Mouse (Mus musculus): ENCODE data around the gene Tbc1d5. TPM values are rescaled to one million over a fixed set of nuclear protein-coding genes. Genes with fewer than 3 reads are reported as not detected.

Gene Tbc1d5
- polyA plus RNA-seq, 1 experiment from 2014 or later, result 8.8 TPM

- no peaks in the 10 kb centered on the region for H3K36me3 ChIP-seq (replicated peaks; ENCODE audit: control insufficient read depth, insufficient read depth, low read depth, low read length)
- H3K4me2 ChIP-seq (ENCODE audit: low read depth, low read length), result no peak overlapping the region
- ATAC-seq (replicated peaks; ENCODE audit: insufficient number of reproducible peaks, low FRiP score, low TSS enrichment, low read depth) (no peak), DNase-seq (ENCODE audit: low spot score) (peak; percentile 37)
- H3K27me3 ChIP-seq (ENCODE audit: control insufficient read depth, insufficient read depth, low read length), result no peaks in the 10 kb centered on the region
- H3K27ac ChIP-seq (replicated peaks; ENCODE audit: low read depth, low read length), result no peak overlapping the region
- H3K4me3 ChIP-seq (ENCODE audit: low read depth, low read length), result no peak overlapping the region
- H3K9me3 ChIP-seq (replicated peaks; ENCODE audit: control insufficient read depth, low read length), result no peaks in the 10 kb centered on the region
- no peak overlapping the region for H3K9ac ChIP-seq (replicated peaks; ENCODE audit: low read length)
- no peaks in the 10 kb centered on the region for H3K4me1 ChIP-seq (ENCODE audit: control insufficient read depth, insufficient read depth, low read length)
- WGBS, result 61% methylated on average over 7 of the region's 7 CpGs
These were observed 305.1 kb downstream of the Tbc1d5 start for GRCm38 (mm10) chr17:50874067-50874466.

- Histone ChIP-seq H3K9ac (replicated peaks; ENCODE audit: low read length) (no peak overlapping the region), H3K4me3 (ENCODE audit: low read depth, low read length) (no peak overlapping the region), H3K36me3 (replicated peaks; ENCODE audit: control insufficient read depth, insufficient read depth, low read depth, low read length) (no peaks in the 10 kb centered on the region), H3K4me1 (ENCODE audit: control insufficient read depth, insufficient read depth, low read length) (no peaks in the 10 kb centered on the region), H3K27me3 (ENCODE audit: control insufficient read depth, insufficient read depth, low read length) (no peaks in the 10 kb centered on the region), H3K4me2 (ENCODE audit: low read depth, low read length) (no peak overlapping the region), H3K9me3 (replicated peaks; ENCODE audit: control insufficient read depth, low read length) (no peaks in the 10 kb centered on the region), H3K27ac (replicated peaks; ENCODE audit: low read depth, low read length) (no peak overlapping the region)
- 94% methylated on average over 4 of the region's 4 CpGs for WGBS
- no peak for DNase-seq (ENCODE audit: low spot score)
- ATAC-seq (replicated peaks; ENCODE audit: insufficient number of reproducible peaks, low FRiP score, low TSS enrichment, low read depth), result no peak
These were observed 306.6 kb downstream of the Tbc1d5 start for GRCm38 (mm10) chr17:50872600-50872999.

GRCm38 (mm10) chr17:50867297-50867696, 311.9 kb downstream of the Tbc1d5 start:
- ATAC-seq (replicated peaks; ENCODE audit: insufficient number of reproducible peaks, low FRiP score, low TSS enrichment, low read depth) (no peak), DNase-seq (ENCODE audit: low spot score) (no peak)
- Histone ChIP-seq H3K9ac (replicated peaks; ENCODE audit: low read length) (no peak overlapping the region), H3K9me3 (replicated peaks; ENCODE audit: control insufficient read depth, low read length) (no peaks in the 10 kb centered on the region), H3K4me2 (ENCODE audit: low read depth, low read length) (no peak overlapping the region), H3K36me3 (replicated peaks; ENCODE audit: control insufficient read depth, insufficient read depth, low read depth, low read length) (no peaks in the 10 kb centered on the region), H3K4me1 (ENCODE audit: control insufficient read depth, insufficient read depth, low read length) (no peaks in the 10 kb centered on the region), H3K27me3 (ENCODE audit: control insufficient read depth, insufficient read depth, low read length) (no peaks in the 10 kb centered on the region), H3K27ac (replicated peaks; ENCODE audit: low read depth, low read length) (no peak overlapping the region), H3K4me3 (ENCODE audit: low read depth, low read length) (no peak overlapping the region)
- 92% methylated on average over 3 of the region's 3 CpGs for WGBS

- H3K27ac ChIP-seq (replicated peaks; ENCODE audit: low read depth, low read length), result no peak overlapping the region
- H3K9me3 ChIP-seq (replicated peaks; ENCODE audit: control insufficient read depth, low read length), result no peaks in the 10 kb centered on the region
- H3K9ac ChIP-seq (replicated peaks; ENCODE audit: low read length), result no peak overlapping the region
- WGBS, result 88% methylated on average over 1 of the region's 1 CpGs
- H3K4me1 ChIP-seq (ENCODE audit: control insufficient read depth, insufficient read depth, low read length), result no peaks in the 10 kb centered on the region
- DNase-seq (ENCODE audit: low spot score), result no peak
- H3K36me3 ChIP-seq (replicated peaks; ENCODE audit: control insufficient read depth, insufficient read depth, low read depth, low read length), result no peaks in the 10 kb centered on the region
- ATAC-seq (replicated peaks; ENCODE audit: insufficient number of reproducible peaks, low FRiP score, low TSS enrichment, low read depth), result no peak
- H3K4me3 ChIP-seq (ENCODE audit: low read depth, low read length), result no peak overlapping the region
- no peak overlapping the region for H3K4me2 ChIP-seq (ENCODE audit: low read depth, low read length)
- H3K27me3 ChIP-seq (ENCODE audit: control insufficient read depth, insufficient read depth, low read length), result no peaks in the 10 kb centered on the region
These were observed 314.4 kb downstream of the Tbc1d5 start for GRCm38 (mm10) chr17:50864781-50865180.

GRCm38 (mm10) chr17:50853220-50853619, 325.9 kb downstream of the Tbc1d5 start:
- WGBS, result 44% methylated on average over 3 of the region's 3 CpGs
- no peak overlapping the region for H3K4me3 ChIP-seq (ENCODE audit: low read depth, low read length)
- H3K4me2 ChIP-seq (ENCODE audit: low read depth, low read length), result no peak overlapping the region
- H3K36me3 ChIP-seq (replicated peaks; ENCODE audit: control insufficient read depth, insufficient read depth, low read depth, low read length), result no peaks in the 10 kb centered on the region
- no peaks in the 10 kb centered on the region for H3K4me1 ChIP-seq (ENCODE audit: control insufficient read depth, insufficient read depth, low read length)
- H3K9ac ChIP-seq (replicated peaks; ENCODE audit: low read length), result no peak overlapping the region
- no peak for DNase-seq (ENCODE audit: low spot score)
- no peak for ATAC-seq (replicated peaks; ENCODE audit: insufficient number of reproducible peaks, low FRiP score, low TSS enrichment, low read depth)
- no peak overlapping the region for H3K27ac ChIP-seq (replicated peaks; ENCODE audit: low read depth, low read length)
- H3K27me3 ChIP-seq (ENCODE audit: control insufficient read depth, insufficient read depth, low read length), result no peaks in the 10 kb centered on the region
- no peaks in the 10 kb centered on the region for H3K9me3 ChIP-seq (replicated peaks; ENCODE audit: control insufficient read depth, low read length)

GRCm38 (mm10) chr17:50851382-50851781, 327.8 kb downstream of the Tbc1d5 start:
- Histone ChIP-seq H3K9me3 (replicated peaks; ENCODE audit: control insufficient read depth, low read length) (no peaks in the 10 kb centered on the region), H3K4me3 (ENCODE audit: low read depth, low read length) (no peak overlapping the region), H3K9ac (replicated peaks; ENCODE audit: low read length) (no peak overlapping the region), H3K36me3 (replicated peaks; ENCODE audit: control insufficient read depth, insufficient read depth, low read depth, low read length) (no peaks in the 10 kb centered on the region), H3K27ac (replicated peaks; ENCODE audit: low read depth, low read length) (no peak overlapping the region), H3K27me3 (ENCODE audit: control insufficient read depth, insufficient read depth, low read length) (no peaks in the 10 kb centered on the region), H3K4me1 (ENCODE audit: control insufficient read depth, insufficient read depth, low read length) (no peaks in the 10 kb centered on the region), H3K4me2 (ENCODE audit: low read depth, low read length) (no peak overlapping the region)
- DNase-seq (ENCODE audit: low spot score) (no peak), ATAC-seq (replicated peaks; ENCODE audit: insufficient number of reproducible peaks, low FRiP score, low TSS enrichment, low read depth) (no peak)
- WGBS, result 91% methylated on average over 1 of the region's 1 CpGs

- ATAC-seq (replicated peaks; ENCODE audit: insufficient number of reproducible peaks, low FRiP score, low TSS enrichment, low read depth), result no peak
- Histone ChIP-seq H3K36me3 (replicated peaks; ENCODE audit: control insufficient read depth, insufficient read depth, low read depth, low read length) (no peaks in the 10 kb centered on the region), H3K4me2 (ENCODE audit: low read depth, low read length) (no peak overlapping the region), H3K9me3 (replicated peaks; ENCODE audit: control insufficient read depth, low read length) (no peaks in the 10 kb centered on the region), H3K9ac (replicated peaks; ENCODE audit: low read length) (no peak overlapping the region), H3K27me3 (ENCODE audit: control insufficient read depth, insufficient read depth, low read length) (no peaks in the 10 kb centered on the region), H3K4me1 (ENCODE audit: control insufficient read depth, insufficient read depth, low read length) (no peaks in the 10 kb centered on the region), H3K4me3 (ENCODE audit: low read depth, low read length) (no peak overlapping the region), H3K27ac (replicated peaks; ENCODE audit: low read depth, low read length) (no peak overlapping the region)
- 43% methylated on average over 1 of the region's 1 CpGs for WGBS
- DNase-seq (ENCODE audit: low spot score), result peak; percentile 55
These were observed 365.1 kb downstream of the Tbc1d5 start for GRCm38 (mm10) chr17:50814089-50814488.

GRCm38 (mm10) chr17:50813580-50813979, 365.6 kb downstream of the Tbc1d5 start:
- 93% methylated on average over 6 of the region's 6 CpGs for WGBS
- H3K4me2 ChIP-seq (ENCODE audit: low read depth, low read length), result no peak overlapping the region

More at GRCm38 (mm10) chr17:50813580-50813979, 365.6 kb downstream of the Tbc1d5 start:
- Histone ChIP-seq H3K27ac (replicated peaks; ENCODE audit: low read depth, low read length) (no peak overlapping the region), H3K36me3 (replicated peaks; ENCODE audit: control insufficient read depth, insufficient read depth, low read depth, low read length) (no peaks in the 10 kb centered on the region), H3K9me3 (replicated peaks; ENCODE audit: control insufficient read depth, low read length) (no peaks in the 10 kb centered on the region), H3K4me3 (ENCODE audit: low read depth, low read length) (no peak overlapping the region), H3K9ac (replicated peaks; ENCODE audit: low read length) (no peak overlapping the region), H3K4me1 (ENCODE audit: control insufficient read depth, insufficient read depth, low read length) (no peaks in the 10 kb centered on the region), H3K27me3 (ENCODE audit: control insufficient read depth, insufficient read depth, low read length) (no peaks in the 10 kb centered on the region)
- no peak for DNase-seq (ENCODE audit: low spot score)
- ATAC-seq (replicated peaks; ENCODE audit: insufficient number of reproducible peaks, low FRiP score, low TSS enrichment, low read depth), result no peak

All from embryonic facial prominence, embryonic 11.5 days (tissue).